Comparison of ENCODE assay signal across 11 mouse cellular contexts in the genomic region with DNA sequence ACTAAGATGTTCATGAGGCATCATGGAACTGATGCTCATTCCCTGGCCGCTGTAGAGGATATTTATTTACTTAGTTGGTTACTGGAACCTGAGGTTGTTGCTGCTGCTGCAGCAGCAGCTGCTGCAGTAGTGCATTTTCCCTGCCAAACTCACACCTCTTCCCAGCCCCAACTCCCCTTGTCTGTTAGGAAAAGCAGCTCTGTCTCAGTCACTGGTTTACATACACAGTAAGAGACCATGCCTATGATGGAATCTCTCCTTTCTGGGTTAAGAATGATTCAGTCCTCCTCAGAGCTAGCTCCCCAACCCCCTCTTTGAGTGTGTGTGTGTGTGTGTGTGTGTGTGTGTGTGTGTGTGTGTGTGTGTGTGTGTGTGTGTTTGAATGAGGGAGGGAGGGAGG. TPM values are rescaled to one million over a fixed set of nuclear protein-coding genes. Genes with fewer than 3 reads are reported as not detected.
DNase-seq lines count a peak whose midpoint lies in the region; ATAC-seq and TF ChIP-seq lines count a peak whose summit lies in the region.
"Had no signal": no experiment of that assay in that cellular context is flagged by ENCODE, and none has a peak within 500 bp of the region (broad histone marks: within the 10 kb centered on the region; RNA-seq: fewer than 3 reads in every experiment).

No protein-coding gene starts in this region.

- H3K27ac ChIP-seq in forebrain, embryonic 13.5 days = 0 out of 2 replicates have a peak overlapping the region, but pooled peaks have one; percentile 10
- no peak overlapping the region for H3K27ac ChIP-seq in limb, embryonic 12.5 days
- H3K27ac ChIP-seq in olfactory bulb, adult 2 months (ENCODE audit: insufficient read depth, low read depth, low read length) = peak overlapping the region; percentile 84; the same call in 1 of the 2 replicates
- no peak overlapping the region for H3K27ac ChIP-seq in intestine, embryonic 16.5 days (ENCODE audit: low read length)
- H3K27ac ChIP-seq: limb, embryonic 13.5 days had no signal

- no peak for TF ChIP-seq CTCF in olfactory bulb, adult 2 months (IDR thresholded peaks at IDR 0.05; ENCODE audit: insufficient read depth, low read depth, low read length)

- no peaks in the 10 kb centered on the region for H3K9me3 ChIP-seq in forebrain, embryonic 13.5 days (replicated peaks)
- H3K9me3 ChIP-seq in limb, embryonic 12.5 days = peaks cover 5% of the 10 kb centered on the region
- H3K9me3 ChIP-seq in intestine, embryonic 16.5 days (ENCODE audit: control insufficient read depth, low read length) = no peaks in the 10 kb centered on the region

- H3K4me3 ChIP-seq in forebrain, embryonic 13.5 days = peak overlapping the region; percentile 71
- H3K4me3 ChIP-seq in limb, embryonic 12.5 days (replicated peaks) = peak overlapping the region; percentile 40
- peak overlapping the region; percentile 86 for H3K4me3 ChIP-seq in olfactory bulb, adult 2 months (ENCODE audit: insufficient read depth, low read depth, low read length)
- no peak overlapping the region for H3K4me3 ChIP-seq in intestine, embryonic 16.5 days (ENCODE audit: low read length)

- ATAC-seq in forebrain, embryonic 13.5 days = no peak
- no peak for ATAC-seq in limb, embryonic 12.5 days (ENCODE audit: insufficient number of reproducible peaks, insufficient read depth, low FRiP score, low TSS enrichment, low read depth)
- no peak for ATAC-seq in intestine, embryonic 16.5 days

- H3K4me1 ChIP-seq in forebrain, embryonic 13.5 days = peaks cover 18% of the 10 kb centered on the region
- H3K4me1 ChIP-seq in limb, embryonic 12.5 days (replicated peaks) = no peaks in the 10 kb centered on the region; the same call in 1 of the 2 replicates
- 0 out of 2 replicates have a peak, but pooled peaks cover 2% of the 10 kb centered on the region for H3K4me1 ChIP-seq in olfactory bulb, adult 2 months (ENCODE audit: control insufficient read depth, insufficient read depth, low read length)
- H3K4me1 ChIP-seq in intestine, embryonic 16.5 days (ENCODE audit: control insufficient read depth, insufficient read depth, low read length) = peaks cover 3% of the 10 kb centered on the region; the same call in 1 of the 2 replicates
- H3K4me1 ChIP-seq: limb, embryonic 13.5 days had no signal

- 24% methylated on average over 1 of the region's 1 CpGs for WGBS in forebrain, embryonic 13.5 days
- WGBS in limb, embryonic 12.5 days = 21% methylated on average over 1 of the region's 1 CpGs
- WGBS in olfactory bulb, adult 2 months = 10% methylated on average over 1 of the region's 1 CpGs
- 22% methylated on average over 1 of the region's 1 CpGs for WGBS in intestine, embryonic 16.5 days

- peak overlapping the region; percentile 40; the same call in 1 of the 2 replicates for H3K9ac ChIP-seq in forebrain, embryonic 13.5 days
- H3K9ac ChIP-seq in limb, embryonic 12.5 days (replicated peaks) = no peak overlapping the region
- no peak overlapping the region for H3K9ac ChIP-seq in intestine, embryonic 16.5 days (ENCODE audit: low read depth, low read length)
- H3K9ac ChIP-seq: limb, embryonic 13.5 days had no signal

- TF ChIP-seq POLR2A in olfactory bulb, adult 2 months (IDR thresholded peaks at IDR 0.05; ENCODE audit: insufficient read depth, low read depth, low read length) = no peak

- peak overlapping the region; percentile 70 for H3K4me2 ChIP-seq in forebrain, embryonic 13.5 days
- peak overlapping the region; percentile 61 for H3K4me2 ChIP-seq in limb, embryonic 12.5 days
- H3K4me2 ChIP-seq in intestine, embryonic 16.5 days (ENCODE audit: low read depth, low read length) = no peak overlapping the region

- no peaks in the 10 kb centered on the region for H3K36me3 ChIP-seq in forebrain, embryonic 13.5 days (ENCODE audit: poor library complexity, severe bottlenecking)
- no peaks in the 10 kb centered on the region for H3K36me3 ChIP-seq in limb, embryonic 12.5 days
- H3K36me3 ChIP-seq in intestine, embryonic 16.5 days (ENCODE audit: control insufficient read depth, insufficient read depth, low read length) = no peaks in the 10 kb centered on the region
- H3K36me3 ChIP-seq: limb, embryonic 13.5 days had no signal

- H3K27me3 ChIP-seq in forebrain, embryonic 13.5 days = no peaks in the 10 kb centered on the region
- H3K27me3 ChIP-seq in limb, embryonic 12.5 days = peaks cover 30% of the 10 kb centered on the region
- H3K27me3 ChIP-seq in intestine, embryonic 16.5 days (replicated peaks; ENCODE audit: control insufficient read depth, insufficient read depth, low read length) = peaks cover 12% of the 10 kb centered on the region

- DNase-seq in embryo, embryonic 11 days = peak; percentile 6
- no peak for DNase-seq in embryo, embryonic 10.5 days (ENCODE audit: low spot score)
- DNase-seq in kidney, postnatal 14 days = no peak
- DNase-seq in right cerebral cortex, postnatal 36 days (ENCODE audit: low spot score in 2 of 2) = no peak
- DNase-seq: B cell, adult 2 months; thymus, adult 18-20 months had no signal

RNA-seq across cellular contexts. Expression of gene Cadm2, which starts 3.5 kb away (rescaled TPM):
- 11.6 and 13.7 TPM in 2 replicates for polyA plus RNA-seq in forebrain, embryonic 13.5 days (2015; fragmentation: Nextera tagmentation; extraction: Ambion mirVana)
- polyA plus RNA-seq in limb, embryonic 12.5 days (2016; fragmentation: Nextera tagmentation; extraction: Ambion mirVana) = 3.3 and 4.1 TPM in 2 replicates
- 42.2 and 342 TPM in 2 replicates for polyA plus RNA-seq in olfactory bulb, adult 2 months (2012; ENCODE audit: insufficient read depth, insufficient read length, low replicate concordance, missing spikeins)
- 0.24 and 0.38 TPM in 2 replicates for polyA plus RNA-seq in intestine, embryonic 16.5 days (2015; fragmentation: Nextera tagmentation; extraction: Ambion mirVana)

Comparison
In these comparisons a context has a peak if more than half of its experiments do, and no peak if none do; other contexts are left out.
1. H3K27ac ChIP-seq: peak in forebrain, embryonic 13.5 days (single experiment) and olfactory bulb, adult 2 months (single experiment); none in limb, embryonic 12.5 days (single experiment) and intestine, embryonic 16.5 days (single experiment).